Mouse (Mus musculus) testis, adult 2 months (tissue): Measurements from ENCODE around the gene Inhbc. TPM values are rescaled to one million over a fixed set of nuclear protein-coding genes. Genes with fewer than 3 reads are reported as not detected.

Source experiments
- H3K27ac ChIP-seq: fragments of 200-500 bp; 2 replicates; pipeline ENCODE4 v1.5.1; 2012; ENCODE audit warnings: low read depth, low read length; ENCODE audit not compliant: control insufficient read depth, insufficient read depth
- H3K27me3 ChIP-seq: fragments of 200-500 bp; 2 replicates; pipeline ENCODE4 v1.6.1; 2012; ENCODE audit warnings: mild to moderate bottlenecking, low read length, moderate library complexity; ENCODE audit not compliant: control insufficient read depth, insufficient read depth
- H3K36me3 ChIP-seq: fragments of 200-500 bp; 2 replicates; pipeline ENCODE4 v1.6.1; 2012; ENCODE audit warnings: mild to moderate bottlenecking, low read length; ENCODE audit not compliant: control insufficient read depth, insufficient read depth
- H3K4me1 ChIP-seq: fragments of 200-500 bp; 2 replicates; pipeline ENCODE4 v1.6.1; 2012; ENCODE audit warnings: low read length; ENCODE audit not compliant: control insufficient read depth, insufficient read depth
- H3K4me3 ChIP-seq: fragments of 200-500 bp; 2 replicates; pipeline ENCODE4 v1.5.1; 2012; ENCODE audit warnings: low read depth, mild to moderate bottlenecking, low read length, moderate library complexity, mixed read lengths; ENCODE audit not compliant: control insufficient read depth
- CTCF ChIP-seq: fragments of 200-500 bp; IDR thresholded peaks from 2 replicates; pipeline ENCODE4 v1.5.1; 2012; ENCODE audit warnings: low read depth, mild to moderate bottlenecking, inconsistent platforms, low read length, moderate library complexity; ENCODE audit not compliant: control insufficient read depth, insufficient read depth, insufficient replicate concordance
- POLR2A ChIP-seq: fragments of 200-500 bp; IDR thresholded peaks from 2 replicates; pipeline ENCODE4 v1.6.1; 2012; ENCODE audit warnings: low read depth, mild to moderate bottlenecking, inconsistent platforms, low read length, moderate library complexity; ENCODE audit not compliant: control insufficient read depth
- polyA plus RNA-seq: library from polyadenylated mRNA; depleted of rRNA; stranded (reverse); fragments of >200 nt; gene quantifications from 2 replicates; pipeline ENCODE4 v1.2.3, GENCODE M21; 2012

Gene Inhbc
- polyA plus RNA-seq, 1 experiment, result 0.05 TPM

DNA sequence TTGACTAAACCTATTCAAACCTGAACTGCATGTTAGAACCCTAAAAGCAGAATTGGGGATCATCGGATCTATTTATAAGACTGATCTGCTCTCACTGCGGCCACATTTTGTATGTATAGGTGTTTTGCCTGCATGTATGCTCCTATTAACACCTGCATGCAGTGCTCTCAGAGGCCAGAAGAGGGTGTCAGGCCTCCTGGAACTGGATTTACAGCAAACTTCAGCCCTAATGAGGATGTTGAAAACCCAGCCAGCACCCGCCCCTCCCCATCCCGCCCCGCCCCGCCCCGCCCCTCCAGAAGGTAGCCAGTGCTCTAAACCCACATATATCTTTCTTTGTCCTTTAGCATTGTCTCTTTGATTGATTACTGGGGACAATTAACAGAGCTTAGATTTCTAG is 45.7 kb downstream of the Inhbc start:
- TF ChIP-seq POLR2A (no peak), CTCF (no peak)
- Histone ChIP-seq H3K36me3 (no peaks in the 10 kb centered on the region), H3K4me3 (no peak overlapping the region), H3K27me3 (peaks cover 7% of the 10 kb centered on the region), H3K27ac (no peak overlapping the region), H3K4me1 (peaks cover 30% of the 10 kb centered on the region)

DNA sequence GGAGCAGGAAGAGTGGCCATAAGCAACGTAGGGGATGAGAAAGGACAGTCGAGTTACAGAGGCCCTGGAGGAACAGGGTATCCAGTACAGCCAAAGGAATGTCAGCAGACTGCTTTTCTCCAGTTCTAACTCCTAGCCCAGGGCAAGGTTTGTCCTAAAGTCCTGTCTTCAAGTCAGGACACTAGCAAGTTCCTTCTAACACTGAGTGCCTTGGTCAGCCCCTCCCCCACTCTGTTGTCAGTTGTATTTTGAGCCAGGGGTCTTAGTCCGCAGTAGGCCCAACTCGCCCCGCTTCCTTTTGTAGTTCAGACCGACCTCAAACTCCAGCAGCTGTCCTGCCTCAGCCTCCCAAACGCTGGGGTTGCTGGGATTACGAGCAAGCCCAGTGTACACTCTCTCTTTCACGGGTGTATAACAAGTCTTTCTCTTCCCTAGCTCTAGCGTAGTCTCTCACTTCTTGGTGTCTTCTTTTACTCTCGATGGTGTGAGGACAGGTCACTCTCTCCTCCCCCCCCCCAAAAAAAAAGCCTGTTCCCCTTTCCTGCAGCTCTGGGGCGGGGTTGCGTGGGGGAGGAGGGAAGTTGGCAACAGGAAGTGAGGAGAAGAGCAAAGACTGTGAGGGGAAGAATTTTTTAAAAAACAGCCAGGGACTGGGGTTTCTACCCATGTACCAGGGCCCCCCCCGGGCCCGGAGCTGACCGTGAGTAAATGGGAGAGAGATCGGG is 46.9 kb downstream of the Inhbc start:
- TF ChIP-seq POLR2A (no peak), CTCF (no peak)
- Histone ChIP-seq H3K4me1 (peaks cover 30% of the 10 kb centered on the region), H3K4me3 (no peak overlapping the region; the same call in 1 of the 2 replicates), H3K27ac (no peak overlapping the region), H3K36me3 (no peaks in the 10 kb centered on the region), H3K27me3 (peaks cover 7% of the 10 kb centered on the region)

DNA sequence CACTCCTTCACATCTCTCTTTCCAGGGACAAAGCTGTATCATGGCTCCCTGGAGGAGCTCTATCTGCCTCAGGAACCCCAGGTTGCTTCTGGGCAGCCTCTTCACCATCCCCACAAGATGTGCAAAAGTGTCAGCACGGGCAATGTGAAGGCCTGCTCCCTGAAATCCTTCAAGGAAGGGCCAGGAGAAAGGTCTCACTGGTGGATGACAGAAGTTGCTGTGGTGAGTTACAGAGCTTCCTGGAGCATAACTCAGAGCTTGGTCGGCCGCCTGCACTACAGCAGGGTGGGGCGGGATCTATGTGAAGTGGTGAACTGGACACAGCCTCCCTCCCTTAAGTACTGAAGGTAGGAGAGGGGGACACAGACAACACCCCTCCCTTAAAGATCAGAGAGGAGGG is 47.6 kb downstream of the Inhbc start:
- H3K27me3 ChIP-seq, result peaks cover 7% of the 10 kb centered on the region
- H3K27ac ChIP-seq, result no peak overlapping the region
- TF ChIP-seq CTCF (no peak), POLR2A (no peak)
- H3K4me1 ChIP-seq, result peaks cover 29% of the 10 kb centered on the region
- H3K4me3 ChIP-seq, result no peak overlapping the region
- H3K36me3 ChIP-seq, result no peaks in the 10 kb centered on the region

DNA sequence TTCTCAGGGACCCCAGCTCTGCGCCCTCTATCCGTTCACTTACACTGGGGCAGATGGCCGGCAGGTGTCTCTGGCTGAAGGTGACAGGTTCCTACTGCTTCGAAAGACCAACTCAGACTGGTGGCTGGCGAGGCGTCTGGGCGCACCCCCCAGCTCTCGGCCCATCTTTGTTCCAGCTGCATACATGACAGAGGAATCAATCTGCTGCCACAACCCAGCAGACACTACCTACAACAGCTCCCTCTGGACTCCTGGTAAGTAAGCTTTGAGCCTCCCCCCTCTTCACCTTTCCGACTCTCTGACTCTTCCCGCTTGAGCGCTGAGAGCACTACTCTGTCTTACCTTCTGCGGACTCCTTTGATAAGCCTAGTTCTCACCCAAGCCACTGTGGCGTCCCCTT is 48.1 kb downstream of the Inhbc start:
- no peak overlapping the region for H3K27ac ChIP-seq
- H3K4me1 ChIP-seq, result peaks cover 26% of the 10 kb centered on the region
- no peaks in the 10 kb centered on the region for H3K36me3 ChIP-seq
- H3K4me3 ChIP-seq, result no peak overlapping the region
- H3K27me3 ChIP-seq, result peaks cover 4% of the 10 kb centered on the region; the same call in 1 of the 2 replicates
- no peak for TF ChIP-seq CTCF
- TF ChIP-seq POLR2A, result no peak

DNA sequence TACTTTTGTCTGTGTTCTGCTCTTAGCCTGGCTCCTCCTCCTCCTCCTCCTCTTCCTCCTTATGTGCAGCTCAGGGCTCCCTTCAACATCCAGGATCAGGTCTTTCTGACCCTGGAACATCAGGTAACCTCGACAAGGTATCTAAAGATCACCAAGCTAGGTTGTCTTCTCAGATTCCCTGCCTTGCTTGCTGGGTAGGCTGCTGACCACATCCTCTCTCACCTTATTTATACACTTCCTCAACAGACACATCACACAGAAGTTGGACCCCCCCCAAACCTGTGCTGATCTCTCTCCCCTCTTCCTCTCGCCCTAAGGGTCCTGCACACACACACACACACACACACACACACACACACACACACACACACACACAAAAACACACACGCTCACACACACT is 48.6 kb downstream of the Inhbc start, which contains the start of gene Arhgap9:
TSS of gene Arhgap9 (plus strand) at position 344 of the 400 bp plus-strand sequence.
- no peaks in the 10 kb centered on the region for H3K36me3 ChIP-seq
- peaks cover 22% of the 10 kb centered on the region for H3K4me1 ChIP-seq
- H3K27me3 ChIP-seq, result no peaks in the 10 kb centered on the region; the same call in 1 of the 2 replicates
- TF ChIP-seq POLR2A, result no peak
- TF ChIP-seq CTCF, result no peak
- H3K4me3 ChIP-seq, result no peak within 1 kb of the TSS
- H3K27ac ChIP-seq, result no peak within 1 kb of the TSS

DNA sequence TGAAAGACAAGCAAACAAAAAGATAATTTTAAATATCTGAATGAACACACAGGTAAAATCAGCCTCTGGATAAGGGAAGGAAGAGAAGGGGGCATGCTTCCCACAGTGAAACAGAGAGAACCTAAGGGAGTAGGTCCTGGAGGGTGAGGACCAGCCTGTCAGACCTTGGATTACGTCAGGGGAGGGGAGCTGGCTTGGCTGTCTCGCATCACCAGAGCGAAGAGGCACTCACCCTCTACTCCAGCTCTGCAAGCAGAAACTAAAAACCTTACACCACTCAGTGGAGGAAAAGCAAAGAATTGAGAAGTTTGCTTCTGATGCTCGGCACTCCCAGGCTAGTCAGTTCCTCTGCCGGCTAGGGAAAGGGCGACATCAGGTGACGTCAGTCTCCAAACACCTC is 50.3 kb downstream of the Inhbc start:
- Histone ChIP-seq H3K4me3 (no peak overlapping the region), H3K36me3 (no peaks in the 10 kb centered on the region), H3K4me1 (peaks cover 12% of the 10 kb centered on the region), H3K27me3 (no peaks in the 10 kb centered on the region), H3K27ac (no peak overlapping the region)
- TF ChIP-seq POLR2A, result no peak
- no peak for TF ChIP-seq CTCF

DNA sequence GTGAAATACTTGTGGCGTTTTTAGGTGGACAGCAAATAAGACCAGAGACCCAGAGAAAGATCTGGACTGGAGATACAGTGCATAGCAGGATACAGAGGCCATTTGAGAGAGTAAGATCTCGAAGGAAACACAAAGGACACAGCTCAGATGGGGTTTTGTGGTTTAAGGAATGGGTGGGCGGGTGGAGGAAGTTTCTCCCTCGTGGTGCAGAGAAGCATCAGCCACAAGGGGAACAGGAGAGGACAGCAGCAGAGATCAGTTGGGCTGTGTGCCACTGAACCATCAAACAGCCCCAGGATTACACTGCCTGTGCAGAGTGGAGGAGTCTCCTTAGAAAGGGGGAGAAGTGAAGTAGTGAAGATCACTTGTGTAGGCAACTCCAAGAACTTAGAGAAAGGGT is 52.2 kb downstream of the Inhbc start:
- Histone ChIP-seq H3K4me1 (peaks cover 2% of the 10 kb centered on the region), H3K4me3 (no peak overlapping the region), H3K36me3 (no peaks in the 10 kb centered on the region), H3K27me3 (no peaks in the 10 kb centered on the region), H3K27ac (no peak overlapping the region)
- TF ChIP-seq CTCF (no peak), POLR2A (no peak)
